25 mouse cellular contexts compared by ENCODE assay signal in the genomic region with DNA sequence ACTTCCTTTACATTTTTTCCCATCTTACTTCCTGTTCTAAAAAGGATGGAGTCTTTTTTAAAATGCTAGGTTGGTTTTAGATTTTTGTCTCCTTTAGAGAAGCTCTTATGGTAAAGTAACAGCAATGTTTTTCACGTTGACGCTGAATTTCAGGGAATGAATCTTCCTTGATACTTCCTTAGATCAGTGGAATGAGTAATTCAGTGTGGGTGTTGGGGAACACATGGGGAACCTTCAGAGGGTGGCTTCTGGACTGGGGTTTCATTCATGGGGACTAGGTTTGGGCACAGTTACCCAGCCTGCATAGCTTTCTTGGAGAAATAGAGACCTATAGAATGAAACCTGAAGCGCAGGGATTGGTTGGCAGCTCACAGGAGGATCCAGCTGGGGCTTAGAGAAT.
DNase-seq lines count a peak whose midpoint lies in the region; ATAC-seq and TF ChIP-seq lines count a peak whose summit lies in the region.
"Had no signal": no experiment of that assay in that cellular context is flagged by ENCODE, and none has a peak within 500 bp of the region (broad histone marks: within the 10 kb centered on the region; RNA-seq: fewer than 3 reads in every experiment).

No protein-coding gene starts in this region.

- H3K9me3 ChIP-seq in forebrain, embryonic 15.5 days, result no peaks in the 10 kb centered on the region
- H3K9me3 ChIP-seq in forebrain, embryonic 11.5 days (ENCODE audit: control insufficient read depth, low read length), result no peaks in the 10 kb centered on the region
- H3K9me3 ChIP-seq in hindbrain, embryonic 14.5 days (ENCODE audit: control insufficient read depth, low read length), result no peaks in the 10 kb centered on the region
- no peaks in the 10 kb centered on the region for H3K9me3 ChIP-seq in hindbrain, embryonic 12.5 days (replicated peaks)
- 0 out of 2 replicates have a peak, but pooled peaks cover 3% of the 10 kb centered on the region for H3K9me3 ChIP-seq in midbrain, embryonic 16.5 days (replicated peaks; ENCODE audit: control insufficient read depth, low read length, poor library complexity, severe bottlenecking)
- H3K9me3 ChIP-seq in midbrain, postnatal 0 days (ENCODE audit: low read length), result no peaks in the 10 kb centered on the region
- no peaks in the 10 kb centered on the region for H3K9me3 ChIP-seq in forebrain, embryonic 16.5 days (ENCODE audit: control insufficient read depth, low read length)
- no peaks in the 10 kb centered on the region for H3K9me3 ChIP-seq in liver, embryonic 12.5 days (replicated peaks)
- H3K9me3 ChIP-seq: midbrain, embryonic 15.5 days; stomach, embryonic 15.5 days had no signal

- 59% methylated on average over 3 of the region's 3 CpGs for WGBS in forebrain, embryonic 15.5 days
- 75% methylated on average over 3 of the region's 3 CpGs for WGBS in forebrain, embryonic 11.5 days
- WGBS in hindbrain, embryonic 14.5 days, result 76% methylated on average over 3 of the region's 3 CpGs
- WGBS in hindbrain, embryonic 12.5 days, result 81% methylated on average over 3 of the region's 3 CpGs
- 76% methylated on average over 3 of the region's 3 CpGs for WGBS in midbrain, embryonic 16.5 days
- WGBS in midbrain, postnatal 0 days, result 72% methylated on average over 3 of the region's 3 CpGs
- WGBS in forebrain, embryonic 16.5 days, result 68% methylated on average over 3 of the region's 3 CpGs
- WGBS in liver, embryonic 12.5 days (ENCODE audit: insufficient replicate concordance), result 43% methylated on average over 3 of the region's 3 CpGs

- peak overlapping the region; percentile 68 for H3K27ac ChIP-seq in forebrain, embryonic 15.5 days (replicated peaks)
- H3K27ac ChIP-seq in forebrain, embryonic 11.5 days (ENCODE audit: low read depth, low read length), result no peak overlapping the region
- peak overlapping the region; percentile 47; the same call in 1 of the 2 replicates for H3K27ac ChIP-seq in hindbrain, embryonic 14.5 days
- no peak overlapping the region for H3K27ac ChIP-seq in hindbrain, embryonic 12.5 days
- H3K27ac ChIP-seq in midbrain, embryonic 16.5 days (ENCODE audit: low read length), result no peak overlapping the region
- no peak overlapping the region for H3K27ac ChIP-seq in midbrain, postnatal 0 days (ENCODE audit: low read depth, low read length)
- H3K27ac ChIP-seq in forebrain, embryonic 16.5 days (ENCODE audit: low read length), result peak overlapping the region; percentile 13; the same call in 1 of the 2 replicates
- H3K27ac ChIP-seq in liver, embryonic 12.5 days, result no peak overlapping the region
- H3K27ac ChIP-seq: layer of hippocampus, adult 2 months; macrophage; stomach, embryonic 15.5 days had no signal

- no peak for DNase-seq in forebrain, embryonic 11.5 days (ENCODE audit: low spot score)
- DNase-seq in hindbrain, embryonic 14.5 days (ENCODE audit: low spot score), result no peak
- no peak for DNase-seq in midbrain, postnatal 0 days (ENCODE audit: low spot score)
- DNase-seq: adrenal gland, postnatal 14 days; cerebellum, adult 9-10 months; gastrocnemius, postnatal 10 days; heart, postnatal 14 days; kidney, postnatal 25 days; layer of hippocampus, postnatal 36 days; liver, postnatal 0 days; thymus, adult 18-20 months; thymus, postnatal 36 days had no signal

- no peak overlapping the region for H3K4me3 ChIP-seq in forebrain, embryonic 15.5 days
- H3K4me3 ChIP-seq in forebrain, embryonic 11.5 days (ENCODE audit: low read depth, low read length), result no peak overlapping the region
- no peak overlapping the region for H3K4me3 ChIP-seq in hindbrain, embryonic 14.5 days (replicated peaks; ENCODE audit: low read length)
- no peak overlapping the region for H3K4me3 ChIP-seq in hindbrain, embryonic 12.5 days
- H3K4me3 ChIP-seq in midbrain, embryonic 16.5 days (ENCODE audit: low read depth, low read length), result no peak overlapping the region
- no peak overlapping the region for H3K4me3 ChIP-seq in midbrain, postnatal 0 days (ENCODE audit: low read depth, low read length)
- no peak overlapping the region for H3K4me3 ChIP-seq in forebrain, embryonic 16.5 days (replicated peaks; ENCODE audit: low read length)
- no peak overlapping the region for H3K4me3 ChIP-seq in liver, embryonic 12.5 days
- H3K4me3 ChIP-seq: layer of hippocampus, adult 2 months; midbrain, embryonic 15.5 days; stomach, embryonic 15.5 days had no signal

- no peak; the same call in 1 of the 2 replicates for ATAC-seq in forebrain, embryonic 15.5 days (replicated peaks)
- no peak for ATAC-seq in forebrain, embryonic 11.5 days (replicated peaks; ENCODE audit: low FRiP score)
- ATAC-seq in hindbrain, embryonic 14.5 days (ENCODE audit: low FRiP score), result no peak
- no peak for ATAC-seq in hindbrain, embryonic 12.5 days (ENCODE audit: low FRiP score)
- ATAC-seq in midbrain, embryonic 16.5 days, result no peak
- ATAC-seq in midbrain, postnatal 0 days (ENCODE audit: low FRiP score), result no peak
- no peak for ATAC-seq in forebrain, embryonic 16.5 days
- no peak for ATAC-seq in liver, embryonic 12.5 days
- ATAC-seq: CD4-positive, CD25-positive, alpha-beta regulatory T cell, adult 4 months; intestine, postnatal 0 days; liver, postnatal 0 days; lung, postnatal 0 days had no signal

- no peaks in the 10 kb centered on the region for H3K27me3 ChIP-seq in forebrain, embryonic 15.5 days
- no peaks in the 10 kb centered on the region for H3K27me3 ChIP-seq in forebrain, embryonic 11.5 days (ENCODE audit: control insufficient read depth, insufficient read depth, low read length)
- H3K27me3 ChIP-seq in hindbrain, embryonic 14.5 days (ENCODE audit: control insufficient read depth, insufficient read depth, low read length), result no peaks in the 10 kb centered on the region
- H3K27me3 ChIP-seq in hindbrain, embryonic 12.5 days, result no peaks in the 10 kb centered on the region
- H3K27me3 ChIP-seq in midbrain, embryonic 16.5 days (ENCODE audit: control insufficient read depth, insufficient read depth, low read depth, low read length), result no peaks in the 10 kb centered on the region
- no peaks in the 10 kb centered on the region for H3K27me3 ChIP-seq in midbrain, postnatal 0 days (ENCODE audit: insufficient read depth, low read length)
- no peaks in the 10 kb centered on the region for H3K27me3 ChIP-seq in forebrain, embryonic 16.5 days (replicated peaks; ENCODE audit: control insufficient read depth, insufficient read depth, low read length)
- no peaks in the 10 kb centered on the region for H3K27me3 ChIP-seq in liver, embryonic 12.5 days (replicated peaks)
- H3K27me3 ChIP-seq: midbrain, embryonic 15.5 days; stomach, embryonic 15.5 days had no signal

- H3K4me1 ChIP-seq in forebrain, embryonic 15.5 days, result peaks cover 10% of the 10 kb centered on the region
- no peaks in the 10 kb centered on the region for H3K4me1 ChIP-seq in forebrain, embryonic 11.5 days (replicated peaks; ENCODE audit: control insufficient read depth, insufficient read depth, low read length)
- no peaks in the 10 kb centered on the region; the same call in 1 of the 2 replicates for H3K4me1 ChIP-seq in hindbrain, embryonic 14.5 days (replicated peaks; ENCODE audit: control insufficient read depth, insufficient read depth, low read length)
- H3K4me1 ChIP-seq in hindbrain, embryonic 12.5 days, result 0 out of 2 replicates have a peak, but pooled peaks cover 3% of the 10 kb centered on the region
- peaks cover 7% of the 10 kb centered on the region for H3K4me1 ChIP-seq in midbrain, embryonic 16.5 days (ENCODE audit: control insufficient read depth, insufficient read depth, low read length)
- no peaks in the 10 kb centered on the region for H3K4me1 ChIP-seq in midbrain, postnatal 0 days (ENCODE audit: insufficient read depth, low read length)
- H3K4me1 ChIP-seq in forebrain, embryonic 16.5 days (replicated peaks; ENCODE audit: control insufficient read depth, insufficient read depth, low read length), result peaks cover 7% of the 10 kb centered on the region; the same call in 1 of the 2 replicates
- no peaks in the 10 kb centered on the region for H3K4me1 ChIP-seq in liver, embryonic 12.5 days
- H3K4me1 ChIP-seq: stomach, embryonic 15.5 days had no signal

- TF ChIP-seq CTCF in midbrain, postnatal 0 days (IDR thresholded peaks at IDR 0.05), result no peak

- no peak overlapping the region for H3K9ac ChIP-seq in forebrain, embryonic 15.5 days (replicated peaks)
- no peak overlapping the region for H3K9ac ChIP-seq in forebrain, embryonic 11.5 days (ENCODE audit: low read length)
- no peak overlapping the region for H3K9ac ChIP-seq in hindbrain, embryonic 14.5 days
- H3K9ac ChIP-seq in hindbrain, embryonic 12.5 days, result no peak overlapping the region
- H3K9ac ChIP-seq in midbrain, embryonic 16.5 days (ENCODE audit: low read depth, low read length), result 0 out of 2 replicates have a peak overlapping the region, but pooled peaks have one; percentile 14
- H3K9ac ChIP-seq in midbrain, postnatal 0 days (replicated peaks; ENCODE audit: low read length, poor library complexity, severe bottlenecking), result no peak overlapping the region
- H3K9ac ChIP-seq in forebrain, embryonic 16.5 days (replicated peaks; ENCODE audit: low read depth, low read length), result no peak overlapping the region
- H3K9ac ChIP-seq in liver, embryonic 12.5 days, result no peak overlapping the region
- H3K9ac ChIP-seq: liver, postnatal 0 days; midbrain, embryonic 15.5 days; stomach, embryonic 15.5 days had no signal

- no peak overlapping the region for H3K4me2 ChIP-seq in forebrain, embryonic 15.5 days (replicated peaks)
- no peak overlapping the region for H3K4me2 ChIP-seq in forebrain, embryonic 11.5 days (ENCODE audit: low read depth, low read length, severe bottlenecking)
- no peak overlapping the region for H3K4me2 ChIP-seq in hindbrain, embryonic 14.5 days (replicated peaks)
- H3K4me2 ChIP-seq in hindbrain, embryonic 12.5 days (replicated peaks), result no peak overlapping the region
- H3K4me2 ChIP-seq in midbrain, embryonic 16.5 days (ENCODE audit: low read length), result no peak overlapping the region
- H3K4me2 ChIP-seq in midbrain, postnatal 0 days (ENCODE audit: low read depth, low read length, poor library complexity, severe bottlenecking), result no peak overlapping the region
- no peak overlapping the region for H3K4me2 ChIP-seq in forebrain, embryonic 16.5 days (ENCODE audit: low read length)
- H3K4me2 ChIP-seq in liver, embryonic 12.5 days, result no peak overlapping the region
- H3K4me2 ChIP-seq: heart, embryonic 11.5 days; stomach, embryonic 15.5 days had no signal

- no peaks in the 10 kb centered on the region for H3K36me3 ChIP-seq in forebrain, embryonic 15.5 days
- H3K36me3 ChIP-seq in forebrain, embryonic 11.5 days (ENCODE audit: control insufficient read depth, insufficient read depth, low read length), result no peaks in the 10 kb centered on the region
- H3K36me3 ChIP-seq in hindbrain, embryonic 14.5 days (replicated peaks; ENCODE audit: control insufficient read depth, insufficient read depth), result no peaks in the 10 kb centered on the region
- H3K36me3 ChIP-seq in hindbrain, embryonic 12.5 days, result no peaks in the 10 kb centered on the region
- H3K36me3 ChIP-seq in midbrain, embryonic 16.5 days (ENCODE audit: control insufficient read depth, insufficient read depth, low read length), result no peaks in the 10 kb centered on the region
- no peaks in the 10 kb centered on the region for H3K36me3 ChIP-seq in midbrain, postnatal 0 days (ENCODE audit: insufficient read depth, low read length)
- H3K36me3 ChIP-seq in forebrain, embryonic 16.5 days (ENCODE audit: control insufficient read depth, insufficient read depth), result no peaks in the 10 kb centered on the region
- H3K36me3 ChIP-seq in liver, embryonic 12.5 days, result no peaks in the 10 kb centered on the region
- H3K36me3 ChIP-seq: midbrain, embryonic 15.5 days; stomach, embryonic 15.5 days had no signal

Comparison
In these comparisons a context has a peak if more than half of its experiments do, and no peak if none do; other contexts are left out.
1. H3K27ac ChIP-seq: peak in forebrain, embryonic 15.5 days (single experiment), hindbrain, embryonic 14.5 days (single experiment) and forebrain, embryonic 16.5 days (single experiment); none in forebrain, embryonic 11.5 days (single experiment), hindbrain, embryonic 12.5 days (single experiment), midbrain, embryonic 16.5 days (single experiment), midbrain, postnatal 0 days (single experiment) and liver, embryonic 12.5 days (single experiment).